Mouse (Mus musculus): ENCODE results near the gene Stxbp3. TPM values are rescaled to one million over a fixed set of nuclear protein-coding genes. Genes with fewer than 3 reads are reported as not detected.

Gene Stxbp3
- polyA plus RNA-seq, 1 experiment from 2014 or later, result 23.1 TPM

- no peak overlapping the region for H3K4me3 ChIP-seq
- DNase-seq (ENCODE audit: low spot score), result no peak
- H3K9me3 ChIP-seq, result no peaks in the 10 kb centered on the region
- peaks cover 12% of the 10 kb centered on the region for H3K4me1 ChIP-seq
- 0 out of 2 replicates have a peak, but pooled peaks cover 4% of the 10 kb centered on the region for H3K27me3 ChIP-seq (replicated peaks; ENCODE audit: low read depth, poor library complexity, severe bottlenecking)
- no peaks in the 10 kb centered on the region for H3K36me3 ChIP-seq (replicated peaks)
- 83% methylated on average over 10 of the region's 10 CpGs for WGBS
- no peak overlapping the region for H3K27ac ChIP-seq (replicated peaks)
Observed at GRCm38 (mm10) chr3:108767416-108767815, 72.9 kb downstream of the Stxbp3 start.

- Histone ChIP-seq H3K27ac (replicated peaks) (no peak overlapping the region), H3K27me3 (replicated peaks; ENCODE audit: low read depth, poor library complexity, severe bottlenecking) (0 out of 2 replicates have a peak, but pooled peaks cover 4% of the 10 kb centered on the region), H3K4me3 (no peak overlapping the region), H3K36me3 (replicated peaks) (no peaks in the 10 kb centered on the region), H3K9me3 (no peaks in the 10 kb centered on the region), H3K4me1 (peaks cover 12% of the 10 kb centered on the region)
- no peak for DNase-seq (ENCODE audit: low spot score)
- WGBS, result 79% methylated on average over 7 of the region's 7 CpGs
Observed at GRCm38 (mm10) chr3:108766943-108767342, 73.4 kb downstream of the Stxbp3 start.

DNA sequence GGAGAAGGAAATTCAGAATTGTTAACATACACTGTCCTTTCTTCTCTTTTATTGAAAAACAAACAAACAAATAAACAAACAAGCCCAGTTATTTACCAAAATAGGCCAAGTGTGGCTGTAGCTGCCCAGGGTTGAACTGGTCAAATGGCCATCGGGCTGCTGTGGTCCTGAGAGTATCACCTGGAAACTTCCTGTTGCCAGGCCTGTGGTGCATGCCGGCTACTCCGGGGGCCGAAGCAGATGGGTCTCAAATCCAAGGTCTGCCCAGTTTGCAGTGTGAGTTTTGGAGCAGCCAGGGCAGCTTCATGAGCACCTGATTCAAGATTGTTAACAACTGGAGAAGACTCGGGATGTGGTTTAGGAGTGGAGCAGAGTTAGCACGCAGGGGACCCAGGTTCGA lies 74.8 kb downstream of the Stxbp3 start:
- Histone ChIP-seq H3K4me3 (no peak overlapping the region), H3K27me3 (replicated peaks; ENCODE audit: low read depth, poor library complexity, severe bottlenecking) (0 out of 2 replicates have a peak, but pooled peaks cover 4% of the 10 kb centered on the region), H3K9me3 (no peaks in the 10 kb centered on the region), H3K27ac (replicated peaks) (no peak overlapping the region), H3K36me3 (replicated peaks) (no peaks in the 10 kb centered on the region), H3K4me1 (peaks cover 6% of the 10 kb centered on the region; the same call in 1 of the 2 replicates)
- 83% methylated on average over 7 of the region's 7 CpGs for WGBS
- DNase-seq (ENCODE audit: low spot score), result no peak

- Histone ChIP-seq H3K9me3 (no peaks in the 10 kb centered on the region), H3K27ac (replicated peaks) (no peak overlapping the region), H3K27me3 (replicated peaks; ENCODE audit: low read depth, poor library complexity, severe bottlenecking) (0 out of 2 replicates have a peak, but pooled peaks cover 4% of the 10 kb centered on the region), H3K4me3 (no peak overlapping the region), H3K36me3 (replicated peaks) (no peaks in the 10 kb centered on the region), H3K4me1 (0 out of 2 replicates have a peak, but pooled peaks cover 6% of the 10 kb centered on the region)
- 59% methylated on average over 7 of the region's 7 CpGs for WGBS
- no peak for DNase-seq (ENCODE audit: low spot score)
Observed at GRCm38 (mm10) chr3:108764976-108765375, 75.3 kb downstream of the Stxbp3 start.

DNA sequence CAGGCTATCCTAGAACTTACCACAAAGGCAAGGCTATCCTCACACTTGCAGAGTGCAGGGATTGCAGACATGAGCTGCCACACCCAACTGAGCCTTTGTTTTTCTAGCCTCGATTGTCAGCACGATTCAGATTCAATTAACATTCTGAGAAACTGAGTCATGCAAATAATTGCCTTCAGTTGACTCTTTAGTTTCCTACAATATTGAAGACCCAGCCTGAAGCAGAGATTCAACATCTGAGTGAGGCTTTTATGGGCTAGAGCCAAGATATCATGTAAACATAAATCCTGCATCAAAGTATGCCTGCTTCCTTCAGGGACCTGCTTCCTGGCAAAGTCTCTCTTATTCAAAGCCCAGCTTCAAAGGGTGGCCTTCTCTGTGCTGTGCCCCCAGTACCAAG lies 76.6 kb downstream of the Stxbp3 start:
- Histone ChIP-seq H3K9me3 (no peaks in the 10 kb centered on the region), H3K27me3 (replicated peaks; ENCODE audit: low read depth, poor library complexity, severe bottlenecking) (0 out of 2 replicates have a peak, but pooled peaks cover 4% of the 10 kb centered on the region), H3K4me1 (0 out of 2 replicates have a peak, but pooled peaks cover 6% of the 10 kb centered on the region), H3K36me3 (replicated peaks) (no peaks in the 10 kb centered on the region), H3K27ac (replicated peaks) (no peak overlapping the region), H3K4me3 (no peak overlapping the region)
- no peak for DNase-seq (ENCODE audit: low spot score)
- WGBS, result 84% methylated on average over 2 of the region's 2 CpGs

DNA sequence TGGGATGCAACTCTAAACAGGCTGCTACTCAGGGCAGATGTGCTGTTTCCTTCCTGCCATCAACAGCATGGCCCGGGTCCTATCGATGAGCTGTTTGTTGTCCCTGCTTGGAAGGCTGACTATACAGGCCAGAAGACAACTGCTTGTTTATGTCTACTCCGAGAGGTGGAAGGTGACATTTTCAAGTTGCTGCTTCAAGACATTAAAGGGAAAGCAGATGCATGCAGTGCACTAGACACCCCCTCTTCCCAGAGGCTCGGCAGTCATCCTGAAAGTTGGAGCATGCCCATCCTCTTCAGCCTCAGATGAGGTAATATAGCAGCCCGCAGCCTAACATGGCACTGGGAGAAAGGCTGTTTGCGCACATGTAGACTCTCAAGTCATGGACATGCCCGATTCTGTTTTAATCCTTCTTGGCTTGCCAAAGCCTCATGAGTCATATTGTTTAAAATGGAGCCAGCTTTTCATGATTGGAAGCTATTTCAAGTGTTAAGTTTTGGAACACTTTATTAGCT lies 77.7 kb downstream of the Stxbp3 start:
- no peak for DNase-seq (ENCODE audit: low spot score)
- Histone ChIP-seq H3K36me3 (replicated peaks) (no peaks in the 10 kb centered on the region), H3K27ac (replicated peaks) (no peak overlapping the region), H3K4me3 (no peak overlapping the region), H3K27me3 (replicated peaks; ENCODE audit: low read depth, poor library complexity, severe bottlenecking) (0 out of 2 replicates have a peak, but pooled peaks cover 4% of the 10 kb centered on the region), H3K9me3 (no peaks in the 10 kb centered on the region), H3K4me1 (0 out of 2 replicates have a peak, but pooled peaks cover 6% of the 10 kb centered on the region)
- WGBS, result 87% methylated on average over 7 of the region's 7 CpGs

GRCm38 (mm10) chr3:108759566-108760420 lies 80.5 kb downstream of the Stxbp3 start:
- H3K27ac ChIP-seq (replicated peaks), result no peak overlapping the region
- 0 out of 2 replicates have a peak, but pooled peaks cover under 1% of the 10 kb centered on the region for H3K4me1 ChIP-seq
- 0 out of 2 replicates have a peak, but pooled peaks cover 4% of the 10 kb centered on the region for H3K27me3 ChIP-seq (replicated peaks; ENCODE audit: low read depth, poor library complexity, severe bottlenecking)
- H3K4me3 ChIP-seq, result no peak overlapping the region
- 84% methylated on average over 11 of the region's 11 CpGs for WGBS
- no peaks in the 10 kb centered on the region for H3K9me3 ChIP-seq
- H3K36me3 ChIP-seq (replicated peaks), result no peaks in the 10 kb centered on the region
- no peak for DNase-seq (ENCODE audit: low spot score)

DNA sequence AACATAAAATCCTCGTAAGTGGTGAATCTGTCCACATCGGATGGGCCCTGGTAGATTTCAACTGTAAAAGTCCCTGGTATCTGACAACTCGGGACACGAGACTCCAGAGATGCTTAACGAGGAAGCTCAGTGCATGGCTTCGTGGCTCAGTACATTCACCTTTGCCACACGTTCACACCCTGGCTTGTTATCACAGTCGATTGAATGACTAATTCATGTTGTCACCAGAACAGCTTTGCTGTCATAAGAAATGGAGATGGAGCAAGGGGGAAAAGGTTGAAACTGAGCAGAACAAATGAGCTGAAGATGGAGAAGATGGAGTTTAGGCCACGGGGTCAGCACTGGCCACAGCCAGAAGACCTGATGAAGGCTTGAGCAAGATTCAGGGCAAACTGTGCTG lies 82.8 kb downstream of the Stxbp3 start:
- Histone ChIP-seq H3K27ac (replicated peaks) (no peak overlapping the region), H3K27me3 (replicated peaks; ENCODE audit: low read depth, poor library complexity, severe bottlenecking) (no peaks in the 10 kb centered on the region), H3K9me3 (no peaks in the 10 kb centered on the region), H3K4me3 (no peak overlapping the region), H3K36me3 (replicated peaks) (no peaks in the 10 kb centered on the region), H3K4me1 (no peaks in the 10 kb centered on the region)
- no peak for DNase-seq (ENCODE audit: low spot score)
- WGBS, result 81% methylated on average over 9 of the region's 9 CpGs

- no peaks in the 10 kb centered on the region for H3K36me3 ChIP-seq (replicated peaks)
- no peaks in the 10 kb centered on the region for H3K9me3 ChIP-seq
- H3K27me3 ChIP-seq (replicated peaks; ENCODE audit: low read depth, poor library complexity, severe bottlenecking), result no peaks in the 10 kb centered on the region
- H3K4me3 ChIP-seq, result no peak overlapping the region
- 69% methylated on average over 1 of the region's 1 CpGs for WGBS
- peaks cover 6% of the 10 kb centered on the region for H3K4me1 ChIP-seq
- no peak overlapping the region for H3K27ac ChIP-seq (replicated peaks)
- no peak for DNase-seq (ENCODE audit: low spot score)
Observed at GRCm38 (mm10) chr3:108756131-108756530, 84.2 kb downstream of the Stxbp3 start.

GRCm38 (mm10) chr3:108755542-108755941 lies 84.8 kb downstream of the Stxbp3 start:
- no peak overlapping the region for H3K27ac ChIP-seq (replicated peaks)
- no peaks in the 10 kb centered on the region for H3K27me3 ChIP-seq (replicated peaks; ENCODE audit: low read depth, poor library complexity, severe bottlenecking)
- no peaks in the 10 kb centered on the region for H3K36me3 ChIP-seq (replicated peaks)
- H3K9me3 ChIP-seq, result no peaks in the 10 kb centered on the region
- H3K4me1 ChIP-seq, result peaks cover 8% of the 10 kb centered on the region
- no peak overlapping the region for H3K4me3 ChIP-seq
- WGBS, result 88% methylated on average over 2 of the region's 2 CpGs
- DNase-seq (ENCODE audit: low spot score), result no peak

DNA sequence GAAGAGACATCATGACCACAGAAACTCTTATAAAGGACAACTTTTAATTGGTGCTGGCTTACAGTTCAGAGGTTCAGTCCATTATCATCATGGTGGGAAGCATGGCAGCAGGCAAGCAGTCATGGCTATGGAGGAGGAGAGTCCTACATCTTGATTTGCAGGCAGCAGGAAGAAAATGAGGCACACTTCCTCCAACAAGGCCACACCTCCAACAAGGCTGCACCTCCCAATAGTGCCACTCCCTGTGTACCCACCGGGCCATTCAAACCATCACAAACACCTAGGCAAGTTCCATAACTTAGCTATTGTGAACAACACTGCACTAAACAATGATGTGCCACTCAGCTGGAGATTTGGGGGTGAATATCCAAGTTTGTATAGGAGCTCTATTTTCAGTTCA lies 85.8 kb downstream of the Stxbp3 start:
- no peaks in the 10 kb centered on the region for H3K9me3 ChIP-seq
- no peak overlapping the region for H3K27ac ChIP-seq (replicated peaks)
- no peaks in the 10 kb centered on the region for H3K27me3 ChIP-seq (replicated peaks; ENCODE audit: low read depth, poor library complexity, severe bottlenecking)
- H3K36me3 ChIP-seq (replicated peaks), result no peaks in the 10 kb centered on the region
- no peak for DNase-seq (ENCODE audit: low spot score)
- peaks cover 8% of the 10 kb centered on the region for H3K4me1 ChIP-seq
- WGBS, result 93% methylated on average over 1 of the region's 1 CpGs
- H3K4me3 ChIP-seq, result no peak overlapping the region

DNA sequence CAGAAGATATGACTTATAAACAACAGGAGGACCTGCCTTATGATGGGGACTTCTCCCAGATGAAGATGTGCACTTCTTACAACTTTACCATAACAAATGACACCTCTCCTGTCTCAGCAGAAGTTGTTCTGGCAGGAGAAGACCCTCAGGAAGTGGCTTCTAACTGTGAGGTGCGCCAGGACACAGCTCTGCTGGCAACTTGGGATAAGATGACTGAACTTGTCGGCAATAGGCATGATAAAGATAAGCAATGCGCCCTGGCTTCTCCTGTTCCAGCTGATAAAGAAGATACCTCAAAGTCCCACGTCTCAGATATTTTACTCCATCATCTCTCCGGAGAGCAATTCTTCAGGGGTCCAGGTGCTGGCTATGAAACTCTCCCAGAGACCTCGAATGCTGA lies 88.6 kb downstream of the Stxbp3 start:
- Histone ChIP-seq H3K4me3 (no peak overlapping the region), H3K9me3 (no peaks in the 10 kb centered on the region), H3K27me3 (replicated peaks; ENCODE audit: low read depth, poor library complexity, severe bottlenecking) (no peaks in the 10 kb centered on the region), H3K27ac (replicated peaks) (no peak overlapping the region), H3K36me3 (replicated peaks) (no peaks in the 10 kb centered on the region), H3K4me1 (peaks cover 8% of the 10 kb centered on the region)
- WGBS, result 86% methylated on average over 6 of the region's 6 CpGs
- no peak for DNase-seq (ENCODE audit: low spot score)

- Histone ChIP-seq H3K9me3 (no peaks in the 10 kb centered on the region), H3K27me3 (replicated peaks; ENCODE audit: low read depth, poor library complexity, severe bottlenecking) (no peaks in the 10 kb centered on the region), H3K27ac (replicated peaks) (peak overlapping the region; percentile 4; the same call in 1 of the 2 replicates), H3K36me3 (replicated peaks) (no peaks in the 10 kb centered on the region), H3K4me1 (peaks cover 9% of the 10 kb centered on the region), H3K4me3 (no peak overlapping the region)
- WGBS, result 54% methylated on average over 6 of the region's 6 CpGs
- DNase-seq (ENCODE audit: low spot score), result peak; percentile 24
Observed at GRCm38 (mm10) chr3:108751061-108751460, 89.3 kb downstream of the Stxbp3 start.
